Mouse (Mus musculus) Patski (cell line): Measurements from ENCODE around the gene Nmur1. TPM values are rescaled to one million over a fixed set of nuclear protein-coding genes. Genes with fewer than 3 reads are reported as not detected.

Source experiments
- ATAC-seq: fragments of 100-300 bp; one replicate; pipeline ENCODE4 v1.8.0; 2021
- CTCF ChIA-PET: fragments of 350-600 bp; sonication (Branson Sonifier 250); formaldehyde crosslinking; loops from one replicate; lab custom pipeline; 2022; ENCODE audit warnings: inconsistent platforms; lab: Charles Lee
- POLR2A ChIA-PET: fragments of 350-600 bp; sonication (Branson Sonifier 250); formaldehyde crosslinking; loops from one replicate; lab custom pipeline; 2022; ENCODE audit warnings: antibody characterized with exemption, inconsistent platforms; lab: Charles Lee
- DNase-seq: peaks from one replicate; pipeline ENCODE4 v3.0.0-alpha.2; 2011; ENCODE audit warnings: low read depth, low spot score
- H3K27me3 ChIP-seq: fragments of 371-371 bp; one replicate; pipeline ENCODE4 v1.5.1; 2021
- CTCF ChIP-seq: fragments of 100-300 bp; IDR thresholded peaks from one replicate; pipeline ENCODE4 v1.5.1; 2021
- in situ Hi-C: fragments of 300-500 bp; cut with MboI; formaldehyde crosslinking; loops from 3 replicates; pipeline ENCODE4 v1.11.1; 2018; ENCODE audit warnings: low pct_unique_long_range_greater_than_20kb, mixed read lengths
- polyA plus RNA-seq: library from polyadenylated mRNA; unstranded; gene quantifications from one replicate; pipeline ENCODE4 v1.2.3, GENCODE M21; 2021

Gene Nmur1
- polyA plus RNA-seq, 1 experiment from 2014 or later = not detected

GRCm38 (mm10) chr1:86399322-86399721, 26.7 kb downstream of the Nmur1 start:
- no peaks in the 10 kb centered on the region for H3K27me3 ChIP-seq
- no peak for DNase-seq
- in situ Hi-C loops = no loop called here
- no peak for TF ChIP-seq CTCF
- no peak for ATAC-seq
- ChIA-PET CTCF (interaction anchor here (0.9 to 1.3 kb wide), 2 partner anchors 11 to 31 kb away, joined by 3 to 4 read pairs; no protein-coding TSS in a partner anchor), POLR2A (no interaction called here)

GRCm38 (mm10) chr1:86398222-86398621, 27.8 kb downstream of the Nmur1 start:
- H3K27me3 ChIP-seq = no peaks in the 10 kb centered on the region
- CTCF ChIA-PET = interaction anchor here (1.3 to 1.9 kb wide), 3 partner anchors 9 to 32 kb away, joined by 3 to 11 read pairs (median 3); no protein-coding TSS in a partner anchor
- ATAC-seq = no peak
- POLR2A ChIA-PET = no interaction called here
- no peak for DNase-seq
- in situ Hi-C loops = no loop called here
- no peak for TF ChIP-seq CTCF

DNA sequence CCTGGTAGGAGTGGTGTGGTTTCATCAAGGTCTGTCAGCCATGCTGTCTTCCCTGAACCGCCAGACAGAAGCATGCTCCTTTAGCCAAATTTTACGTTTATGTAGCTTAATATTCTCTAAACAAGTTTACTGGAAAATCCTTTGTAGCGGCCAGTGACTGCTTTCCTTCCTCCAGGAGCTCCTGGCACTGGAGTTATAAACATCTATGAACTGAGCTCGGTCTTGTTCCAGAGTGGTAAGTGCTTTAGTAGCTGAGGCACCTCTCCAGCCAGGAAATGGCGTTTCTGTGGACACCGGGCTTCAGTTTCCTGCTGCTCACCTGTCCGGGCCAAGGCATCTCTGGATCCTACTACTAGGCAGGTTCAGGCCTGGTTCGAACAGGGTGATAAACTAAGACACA, 28.4 kb downstream of the Nmur1 start:
- ATAC-seq (no peak), DNase-seq (no peak)
- in situ Hi-C loops = no loop called here
- ChIA-PET CTCF (interaction anchor here (1.3 to 1.9 kb wide), 3 partner anchors 9 to 32 kb away, joined by 3 to 11 read pairs (median 3); no protein-coding TSS in a partner anchor), POLR2A (no interaction called here)
- no peak for TF ChIP-seq CTCF
- H3K27me3 ChIP-seq = no peaks in the 10 kb centered on the region

DNA sequence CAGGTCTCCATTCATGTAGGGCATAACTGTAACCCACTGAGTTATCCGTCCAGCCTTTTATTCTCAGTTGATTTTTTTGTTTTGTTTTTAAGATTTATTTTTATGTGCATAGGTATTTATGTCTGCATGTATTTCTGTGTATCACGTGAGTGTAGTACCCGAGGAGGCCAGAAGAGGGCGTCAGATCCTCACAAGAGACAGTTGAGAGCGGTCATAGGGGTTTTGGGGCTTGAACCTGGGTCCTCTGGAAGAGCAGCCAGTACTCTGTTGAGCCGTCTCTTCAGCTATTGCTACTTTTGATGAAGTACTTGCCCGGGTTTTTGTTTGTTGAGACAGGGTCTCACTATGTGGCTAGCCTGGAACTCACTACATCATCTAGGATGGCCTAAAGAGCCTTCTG, 30.1 kb downstream of the Nmur1 start:
- no peak for ATAC-seq

GRCm38 (mm10) chr1:86394246-86394645, 31.8 kb downstream of the Nmur1 start:
- CTCF ChIA-PET = no interaction called here
- no peaks in the 10 kb centered on the region for H3K27me3 ChIP-seq
- DNase-seq = no peak
- TF ChIP-seq CTCF = no peak
- POLR2A ChIA-PET = no interaction called here
- in situ Hi-C loops = loop anchor here (5.0 kb wide), 1 partner anchor 33 kb away; the partner anchor contains the start of genes Nmur1 and Tex44
- no peak for ATAC-seq

More for the DNA sequence above, 30.1 kb downstream of the Nmur1 start:
- POLR2A ChIA-PET = no interaction called here
- TF ChIP-seq CTCF = peak; percentile 52
- CTCF ChIA-PET = interaction anchor here (1.0 to 1.2 kb wide), 2 partner anchors 10 to 22 kb away, joined by 4 read pairs; no protein-coding TSS in a partner anchor
- no peaks in the 10 kb centered on the region for H3K27me3 ChIP-seq
- DNase-seq = no peak
- in situ Hi-C loops = no loop called here

DNA sequence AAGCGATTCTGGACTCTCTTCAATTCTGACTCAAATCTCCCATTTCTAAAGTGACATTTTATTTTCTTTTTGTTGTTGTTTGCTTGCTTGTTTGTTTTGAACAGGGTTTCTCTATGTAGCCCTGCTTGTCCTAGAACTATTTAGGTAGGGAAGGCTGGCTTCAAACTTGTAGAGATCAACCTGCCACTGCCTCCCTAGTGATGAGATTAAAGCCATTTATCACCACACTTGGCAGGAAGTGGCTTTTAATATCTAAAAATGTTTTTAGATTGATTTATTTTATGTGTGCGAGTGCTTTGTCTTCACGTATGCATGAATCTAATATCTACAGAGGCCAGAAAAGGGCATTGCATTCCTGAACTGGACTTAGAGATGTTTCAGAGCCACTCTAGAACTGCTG, 32.8 kb downstream of the Nmur1 start:
- no peak for TF ChIP-seq CTCF
- peaks cover 5% of the 10 kb centered on the region for H3K27me3 ChIP-seq
- DNase-seq = no peak
- CTCF ChIA-PET = no interaction called here
- POLR2A ChIA-PET = no interaction called here
- ATAC-seq = no peak
- in situ Hi-C loops = loop anchor here (5.0 kb wide), 1 partner anchor 34 kb away; the partner anchor contains the start of genes Nmur1 and Tex44

DNA sequence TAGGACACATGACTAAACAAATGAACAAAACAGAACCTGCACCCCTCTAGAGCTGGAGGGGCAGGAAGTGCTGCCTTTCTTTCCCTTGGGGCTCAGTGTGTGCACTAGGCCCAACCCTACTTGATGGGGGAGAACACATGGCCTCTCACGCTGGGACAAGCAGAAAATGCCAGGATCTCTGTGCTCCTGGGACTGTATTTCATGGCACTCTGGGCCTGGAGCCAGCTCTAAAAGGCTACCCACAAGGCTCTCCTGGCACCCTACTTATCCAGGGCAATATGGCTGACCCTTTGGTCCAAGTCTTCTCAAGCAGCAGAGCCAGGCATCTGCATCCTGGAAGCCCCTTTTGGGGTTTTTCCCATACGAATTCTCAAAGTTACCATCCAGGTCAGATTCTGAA, 34.6 kb downstream of the Nmur1 start:
- in situ Hi-C loops = loop anchor here (5.0 kb wide), 1 partner anchor 36 kb away; the partner anchor contains the start of genes Nmur1 and Tex44

DNA sequence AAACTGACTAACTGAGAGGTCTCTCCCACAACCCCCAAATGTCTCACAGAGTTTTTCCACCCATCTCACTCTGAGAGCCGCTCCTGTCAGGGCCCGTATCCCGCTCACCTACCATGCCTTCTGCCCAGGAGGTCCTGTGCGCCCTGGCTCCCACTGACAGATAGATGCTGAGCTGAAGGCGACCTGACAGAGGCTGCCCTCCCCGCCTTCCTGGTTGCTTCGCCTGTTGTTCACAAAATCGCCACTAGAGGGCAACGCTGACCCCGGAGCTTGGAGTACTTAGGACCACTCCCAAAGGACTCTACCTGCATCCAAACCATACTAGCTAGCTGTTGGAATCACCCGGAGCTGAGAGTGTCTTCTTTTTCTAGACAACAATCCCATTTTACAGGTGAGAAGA, 36.8 kb downstream of the Nmur1 start:
- peak; percentile 57 for ATAC-seq
- DNase-seq = no peak
- POLR2A ChIA-PET = interaction anchor here (0.7 kb wide), 1 partner anchor 45 kb away, joined by 3 read pairs; no protein-coding TSS in a partner anchor
- CTCF ChIA-PET = interaction anchor here (0.8 to 2.4 kb wide), 8 partner anchors 9 to 51 kb away, joined by 3 to 13 read pairs (median 4); no protein-coding TSS in a partner anchor
- peak; percentile 89 for TF ChIP-seq CTCF
- peaks cover 9% of the 10 kb centered on the region for H3K27me3 ChIP-seq
- in situ Hi-C loops = no loop called here

More for the DNA sequence above, 34.6 kb downstream of the Nmur1 start:
- DNase-seq = no peak
- no peak for TF ChIP-seq CTCF
- POLR2A ChIA-PET = no interaction called here
- no peak for ATAC-seq
- peaks cover 5% of the 10 kb centered on the region for H3K27me3 ChIP-seq
- CTCF ChIA-PET = interaction anchor here (1.4 to 1.6 kb wide), 3 partner anchors 9 to 39 kb away, joined by 3 to 4 read pairs (median 4); no protein-coding TSS in a partner anchor

GRCm38 (mm10) chr1:86381027-86381426, 45.0 kb downstream of the Nmur1 start:
- DNase-seq = no peak
- TF ChIP-seq CTCF = no peak
- ChIA-PET POLR2A (no interaction called here), CTCF (no interaction called here)
- ATAC-seq = no peak
- H3K27me3 ChIP-seq = peaks cover 4% of the 10 kb centered on the region
- in situ Hi-C loops = no loop called here

- ATAC-seq = peak; percentile 36
- in situ Hi-C loops = no loop called here
- H3K27me3 ChIP-seq = no peaks in the 10 kb centered on the region
- POLR2A ChIA-PET = interaction anchor here (0.9 kb wide), 1 partner anchor 20 kb away, joined by 3 read pairs; the partner anchor contains the start of gene Ncl
- DNase-seq = no peak
- no peak for TF ChIP-seq CTCF
- CTCF ChIA-PET = interaction anchor here (1.1 to 2.1 kb wide), 2 partner anchors 37 to 51 kb away, joined by 4 to 9 read pairs; no protein-coding TSS in a partner anchor
Measured at GRCm38 (mm10) chr1:86379161-86379569, 46.9 kb downstream of the Nmur1 start.

DNA sequence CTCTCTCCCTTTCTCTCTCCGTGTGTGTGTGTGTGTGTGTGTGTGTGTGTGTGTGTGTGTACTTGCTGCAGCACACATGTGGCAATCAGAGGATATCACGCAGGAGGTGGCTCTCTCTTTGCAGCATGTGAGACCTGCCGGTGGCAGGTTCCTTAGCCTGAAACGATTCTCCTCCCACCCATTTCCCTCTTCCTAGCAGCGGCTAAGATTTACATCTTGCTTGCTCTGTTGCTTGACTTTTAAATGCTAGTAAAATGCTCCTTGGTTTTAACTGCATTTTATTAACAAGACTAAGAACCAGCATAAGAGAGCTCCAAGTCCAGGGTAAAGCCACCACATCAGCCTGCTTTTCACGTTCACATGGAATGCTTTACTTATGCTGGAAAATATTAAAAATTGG, 47.4 kb downstream of the Nmur1 start:
- ChIA-PET POLR2A (interaction anchor here (0.9 kb wide), 1 partner anchor 20 kb away, joined by 3 read pairs; the partner anchor contains the start of gene Ncl), CTCF (interaction anchor here (1.1 to 2.1 kb wide), 2 partner anchors 37 to 51 kb away, joined by 4 to 9 read pairs; no protein-coding TSS in a partner anchor)
- ATAC-seq = no peak
- DNase-seq = no peak
- no peaks in the 10 kb centered on the region for H3K27me3 ChIP-seq
- TF ChIP-seq CTCF = no peak
- in situ Hi-C loops = no loop called here
